Mouse (Mus musculus) cerebellum, adult 9-10 months (tissue): ENCODE results near the gene Zar1l.

Experiments
- DNase-seq: peaks from one replicate; pipeline ENCODE4 v3.0.0; 2022

The Zar1l gene

DNA sequence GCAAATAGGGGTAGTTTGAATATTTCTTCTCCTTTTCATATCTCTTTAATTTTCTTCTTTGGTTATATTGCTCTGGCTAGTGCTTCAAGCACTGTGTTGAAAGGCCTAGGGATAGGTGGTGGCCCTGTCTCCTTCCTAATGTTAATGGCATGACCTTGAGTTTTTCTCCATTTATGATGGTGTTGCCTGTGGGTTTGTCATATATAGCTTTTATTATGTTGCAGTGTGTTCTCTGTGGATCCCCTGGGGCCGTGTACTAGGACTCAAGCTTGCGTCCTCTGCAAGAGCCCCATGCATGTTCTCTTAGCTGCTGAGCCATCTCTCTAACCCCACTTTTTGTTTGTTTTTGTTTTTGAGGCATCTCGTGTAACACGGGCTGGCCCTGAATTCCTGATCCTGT lies 40.6 kb downstream of the Zar1l start:
- no peak for DNase-seq

GRCm38 (mm10) chr5:150468431-150468830 lies 49.5 kb downstream of the Zar1l start:
- no peak for DNase-seq

GRCm38 (mm10) chr5:150466132-150466531 lies 51.8 kb downstream of the Zar1l start:
- peak; percentile 73 for DNase-seq

DNA sequence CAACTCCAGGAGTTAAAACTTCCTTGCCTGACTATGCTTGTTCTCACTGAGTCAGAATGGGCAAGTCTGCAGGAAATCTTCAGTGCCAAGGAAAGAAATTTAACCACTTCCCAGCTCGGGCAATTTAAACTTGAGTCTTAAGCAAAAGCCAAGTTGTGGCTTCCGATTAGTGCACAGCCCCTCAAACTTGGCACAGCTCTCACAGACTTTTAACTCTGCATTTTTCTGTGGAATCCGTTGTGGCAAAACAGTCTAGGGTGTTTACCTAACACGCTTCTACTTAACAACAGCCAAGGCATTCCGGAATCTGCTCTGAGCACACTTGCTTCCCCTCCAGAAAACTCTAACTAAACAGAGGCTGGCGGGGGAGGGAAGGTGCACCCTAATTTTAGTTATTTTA lies 52.7 kb downstream of the Zar1l start:
- DNase-seq, result no peak

DNA sequence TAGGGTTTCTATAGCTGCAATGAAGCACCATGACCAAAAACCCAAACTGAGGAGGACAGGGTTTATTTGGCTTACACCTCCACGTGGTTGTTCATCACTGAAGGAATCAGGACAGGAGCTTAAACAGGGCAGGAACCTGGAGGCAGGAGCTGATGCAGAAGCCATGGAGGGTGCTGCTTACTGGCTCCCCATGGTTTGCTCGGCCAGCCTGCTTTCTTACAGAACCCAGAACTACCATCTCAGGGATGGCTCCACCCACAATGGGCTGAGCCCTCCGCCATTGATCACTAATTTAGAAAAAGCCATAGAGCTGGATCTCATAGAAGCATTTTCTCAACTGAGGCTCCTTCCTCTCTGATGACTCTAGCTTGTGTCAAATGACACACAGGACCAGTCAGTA lies 53.2 kb downstream of the Zar1l start:
- DNase-seq, result no peak

DNA sequence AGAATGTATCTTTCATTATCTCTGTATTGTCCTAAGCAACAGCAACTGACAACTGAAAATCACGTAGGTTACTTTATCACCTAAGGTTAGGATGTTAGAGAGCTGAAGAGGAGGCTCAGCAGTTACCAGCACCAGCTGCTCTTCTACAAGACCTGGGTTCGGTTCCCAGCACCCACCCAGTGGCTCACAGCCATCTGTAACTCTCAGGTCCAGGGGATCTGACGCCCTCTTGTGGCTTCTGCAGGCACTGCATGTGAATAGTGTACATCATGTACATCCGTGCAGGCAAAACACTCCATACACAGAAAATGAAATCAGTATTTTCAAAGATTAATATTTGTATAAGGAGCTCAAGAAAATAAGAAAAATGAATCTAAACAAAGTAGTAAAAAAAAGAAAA lies 58.2 kb downstream of the Zar1l start:
- no peak for DNase-seq

- DNase-seq, result no peak
These were observed 59.8 kb downstream of the Zar1l start for GRCm38 (mm10) chr5:150457904-150458739.

DNA sequence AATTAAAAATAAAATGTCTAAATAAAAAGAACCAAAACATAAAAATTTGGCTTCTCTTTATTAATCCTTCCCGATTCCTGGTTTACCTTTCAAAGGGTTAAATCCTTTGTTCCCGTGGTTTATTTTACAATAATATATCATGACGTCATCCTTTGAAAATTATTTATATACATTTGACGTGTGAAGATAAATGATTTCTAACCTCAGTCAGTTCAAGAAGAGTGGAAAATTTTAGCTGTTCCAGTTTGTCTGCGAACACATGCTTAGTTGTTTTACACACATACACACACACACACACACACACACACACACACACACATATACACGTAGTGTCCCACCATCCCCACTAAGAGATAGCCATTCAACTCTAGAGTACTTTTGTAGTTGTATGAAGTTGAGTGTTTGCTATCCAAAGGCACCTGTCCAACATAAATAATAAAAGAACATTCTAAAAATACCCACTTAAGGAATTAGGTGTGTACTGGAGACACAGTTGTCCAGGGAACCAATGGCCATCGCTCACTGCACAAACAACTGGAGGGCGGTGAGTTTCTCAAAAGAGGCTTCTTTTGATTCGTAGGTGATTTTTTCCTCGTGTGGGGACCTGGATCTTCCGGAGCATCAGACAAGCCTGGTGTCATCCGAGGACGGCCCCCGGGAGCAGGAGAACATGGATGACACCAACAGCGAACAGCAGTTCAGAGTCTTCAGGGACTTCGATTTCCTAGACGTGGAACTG lies 60.6 kb downstream of the Zar1l start:
- DNase-seq, result no peak
